Mouse (Mus musculus): ENCODE measurements at regions not wholly inside any gene's neighbourhood (a gene's known extent, or its start where the extent isn't known, plus 50 kb on each side); places are given as distances from the start of the nearest gene placed in this dataset.
A peak's percentile ranks its signal among the peaks of the same experiment; 100 is the strongest.

DNA sequence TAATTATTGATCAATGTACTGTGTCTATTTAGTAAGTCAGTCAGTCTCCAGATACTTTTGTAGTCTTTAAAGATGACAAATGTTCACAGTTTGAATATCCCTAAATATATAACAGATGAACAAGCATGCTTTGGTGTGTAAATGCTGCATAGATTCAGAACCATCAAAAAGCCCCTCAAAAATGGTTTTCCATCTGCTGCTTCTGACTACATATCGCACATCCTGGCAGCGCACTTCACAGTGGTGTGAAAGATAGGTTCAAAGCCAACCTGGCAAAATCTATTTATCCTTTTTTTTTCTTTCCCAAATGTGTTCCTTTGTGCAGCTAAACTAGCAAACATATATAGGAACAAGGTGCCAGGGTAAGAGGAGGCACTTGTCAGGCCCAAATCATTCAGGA is 472.9 kb downstream of the Hsfy2 start:
- no peak for ATAC-seq (ENCODE audit: low FRiP score, low TSS enrichment)
- Histone ChIP-seq H3K27me3 (ENCODE audit: insufficient read depth, low read length) (no peaks in the 10 kb centered on the region), H3K9me3 (ENCODE audit: low read length) (no peaks in the 10 kb centered on the region), H3K4me3 (ENCODE audit: low read length) (no peak overlapping the region), H3K4me2 (replicated peaks; ENCODE audit: low read depth, low read length) (no peak overlapping the region), H3K36me3 (ENCODE audit: insufficient read depth, low read length) (no peaks in the 10 kb centered on the region), H3K9ac (replicated peaks; ENCODE audit: low read length) (no peak overlapping the region), H3K27ac (ENCODE audit: low read length) (no peak overlapping the region), H3K4me1 (ENCODE audit: insufficient read depth, low read length) (no peaks in the 10 kb centered on the region)
- 99% methylated on average over 2 of the region's 2 CpGs for WGBS

- H3K4me1 ChIP-seq (ENCODE audit: insufficient read depth, low read length), result no peaks in the 10 kb centered on the region
- H3K27ac ChIP-seq (ENCODE audit: low read length), result no peak overlapping the region
- H3K27me3 ChIP-seq (ENCODE audit: insufficient read depth, low read length), result no peaks in the 10 kb centered on the region
- no peak overlapping the region for H3K9ac ChIP-seq (replicated peaks; ENCODE audit: low read length)
- H3K4me2 ChIP-seq (replicated peaks; ENCODE audit: low read depth, low read length), result no peak overlapping the region
- H3K4me3 ChIP-seq (ENCODE audit: low read length), result no peak overlapping the region
- H3K9me3 ChIP-seq (ENCODE audit: low read length), result no peaks in the 10 kb centered on the region
- 76% methylated on average over 7 of the region's 7 CpGs for WGBS
- ATAC-seq (ENCODE audit: low FRiP score, low TSS enrichment), result no peak
- H3K36me3 ChIP-seq (ENCODE audit: insufficient read depth, low read length), result no peaks in the 10 kb centered on the region
Observed at GRCm38 (mm10) chr1:56130951-56131350, 506.3 kb downstream of the Hsfy2 start.

DNA sequence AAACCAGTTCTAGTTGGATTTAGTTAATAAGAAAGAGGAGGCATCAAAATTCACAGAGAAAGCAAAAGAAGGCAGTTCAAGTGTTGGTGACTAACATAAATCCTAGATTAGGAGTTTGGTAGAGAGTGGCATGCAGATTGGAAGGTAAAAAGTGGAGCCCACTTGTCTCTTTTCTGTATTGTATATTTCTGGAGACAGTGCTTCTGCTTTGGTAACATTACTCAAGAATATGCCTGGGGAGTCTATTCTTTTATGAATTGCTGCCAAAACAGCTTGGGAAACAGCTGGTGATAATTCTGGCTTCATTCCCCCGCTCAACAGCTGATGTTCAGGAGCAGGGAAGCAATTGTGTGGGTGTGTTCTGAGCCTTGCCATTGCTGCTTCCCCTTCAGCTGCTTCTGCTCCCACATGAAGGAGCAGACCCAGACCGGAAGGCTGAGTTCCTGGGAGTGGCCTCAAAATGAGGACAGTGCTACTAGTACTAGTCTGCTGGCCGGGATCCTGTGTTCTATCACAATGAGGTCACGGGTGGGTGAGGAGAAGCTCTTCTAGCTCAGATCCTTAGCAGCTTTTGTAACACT is 547.9 kb downstream of the Hsfy2 start:
- 53% methylated on average over 4 of the region's 4 CpGs for WGBS
- peak; percentile 65; the same call in 1 of the 2 replicates for ATAC-seq (ENCODE audit: low FRiP score, low TSS enrichment)
- no peaks in the 10 kb centered on the region for H3K36me3 ChIP-seq (ENCODE audit: insufficient read depth, low read length)
- H3K27ac ChIP-seq (ENCODE audit: low read length), result no peak overlapping the region
- no peak overlapping the region for H3K4me3 ChIP-seq (ENCODE audit: low read length)
- H3K27me3 ChIP-seq (ENCODE audit: insufficient read depth, low read length), result no peaks in the 10 kb centered on the region
- H3K4me2 ChIP-seq (replicated peaks; ENCODE audit: low read depth, low read length), result no peak overlapping the region
- H3K4me1 ChIP-seq (ENCODE audit: insufficient read depth, low read length), result no peaks in the 10 kb centered on the region
- no peaks in the 10 kb centered on the region for H3K9me3 ChIP-seq (ENCODE audit: low read length)
- H3K9ac ChIP-seq (replicated peaks; ENCODE audit: low read length), result no peak overlapping the region

DNA sequence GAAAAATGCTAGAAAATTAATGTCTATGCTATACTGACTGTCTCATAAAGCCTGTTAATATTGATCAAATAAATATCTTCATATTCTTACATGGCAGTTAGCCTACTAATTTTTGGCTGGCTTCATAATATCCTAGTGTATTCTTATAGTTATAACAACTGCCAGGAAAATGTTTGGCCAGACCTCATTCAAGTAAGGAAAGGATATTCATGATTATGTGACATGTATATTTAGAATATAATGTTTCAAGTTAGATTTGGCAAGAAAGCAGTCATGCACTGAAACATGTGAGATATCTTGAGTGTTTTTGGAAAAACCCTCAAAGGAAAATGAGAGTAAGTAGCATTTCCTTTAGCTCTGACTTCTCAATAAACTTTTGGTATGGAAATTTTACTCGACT is 548.9 kb downstream of the Hsfy2 start:
- ATAC-seq (ENCODE audit: low FRiP score, low TSS enrichment), result no peak

DNA sequence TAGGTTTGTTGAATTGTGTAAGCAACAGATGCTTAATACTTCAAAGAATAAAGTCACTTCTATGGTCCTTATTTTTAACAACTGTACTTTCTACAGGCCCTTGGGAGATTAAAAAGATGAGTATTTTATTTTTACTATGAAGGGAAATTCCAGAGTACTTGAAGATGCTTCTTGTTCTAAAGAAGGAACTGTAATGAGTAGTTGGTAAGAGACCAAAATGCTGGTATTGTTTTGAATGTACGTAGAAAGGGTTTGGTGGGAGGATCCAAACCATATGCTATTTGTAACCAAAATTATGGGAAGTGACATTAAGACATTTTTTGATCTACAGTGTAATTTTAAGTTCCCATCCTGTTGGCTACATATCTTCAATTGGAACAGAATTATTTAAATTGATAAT is 560.5 kb downstream of the Hsfy2 start:
- H3K27me3 ChIP-seq (ENCODE audit: insufficient read depth, low read length), result no peaks in the 10 kb centered on the region
- H3K4me2 ChIP-seq (replicated peaks; ENCODE audit: low read depth, low read length), result no peak overlapping the region
- H3K4me3 ChIP-seq (ENCODE audit: low read length), result no peak overlapping the region
- no peak overlapping the region for H3K9ac ChIP-seq (replicated peaks; ENCODE audit: low read length)
- no peak overlapping the region for H3K27ac ChIP-seq (ENCODE audit: low read length)
- H3K9me3 ChIP-seq (ENCODE audit: low read length), result no peaks in the 10 kb centered on the region
- H3K4me1 ChIP-seq (ENCODE audit: insufficient read depth, low read length), result no peaks in the 10 kb centered on the region
- 81% methylated on average over 1 of the region's 1 CpGs for WGBS
- no peak for ATAC-seq (ENCODE audit: low FRiP score, low TSS enrichment)
- no peaks in the 10 kb centered on the region for H3K36me3 ChIP-seq (ENCODE audit: insufficient read depth, low read length)

More for the DNA sequence above, 548.9 kb downstream of the Hsfy2 start:
- Histone ChIP-seq H3K27ac (ENCODE audit: low read length) (no peak overlapping the region), H3K4me2 (replicated peaks; ENCODE audit: low read depth, low read length) (no peak overlapping the region), H3K4me3 (ENCODE audit: low read length) (no peak overlapping the region), H3K36me3 (ENCODE audit: insufficient read depth, low read length) (no peaks in the 10 kb centered on the region), H3K4me1 (ENCODE audit: insufficient read depth, low read length) (no peaks in the 10 kb centered on the region), H3K27me3 (ENCODE audit: insufficient read depth, low read length) (no peaks in the 10 kb centered on the region), H3K9me3 (ENCODE audit: low read length) (no peaks in the 10 kb centered on the region), H3K9ac (replicated peaks; ENCODE audit: low read length) (no peak overlapping the region)
- WGBS, result 59% methylated on average over 1 of the region's 1 CpGs

DNA sequence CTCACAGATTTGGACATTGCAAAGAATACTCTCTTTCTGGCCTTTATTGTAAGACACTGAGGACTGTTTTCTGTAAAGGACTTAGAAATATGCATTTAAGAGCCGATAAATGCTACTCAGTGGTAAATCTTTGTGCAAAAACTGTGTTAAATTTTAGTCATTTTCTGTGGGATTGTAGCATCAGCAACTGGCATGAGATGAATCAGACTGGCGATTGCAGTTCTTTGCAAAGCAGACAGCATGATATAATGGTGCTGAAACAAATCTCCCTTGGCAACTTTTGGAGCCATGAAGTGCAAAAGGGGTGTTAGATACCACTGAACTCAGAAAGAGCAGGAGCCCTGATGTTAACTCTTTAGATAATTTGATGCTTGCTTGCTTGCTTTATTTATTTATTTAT is 565.0 kb downstream of the Hsfy2 start:
- no peaks in the 10 kb centered on the region for H3K36me3 ChIP-seq (ENCODE audit: insufficient read depth, low read length)
- H3K4me2 ChIP-seq (replicated peaks; ENCODE audit: low read depth, low read length), result no peak overlapping the region
- no peak overlapping the region for H3K27ac ChIP-seq (ENCODE audit: low read length)
- 91% methylated on average over 2 of the region's 2 CpGs for WGBS
- H3K4me1 ChIP-seq (ENCODE audit: insufficient read depth, low read length), result no peaks in the 10 kb centered on the region
- H3K4me3 ChIP-seq (ENCODE audit: low read length), result no peak overlapping the region
- H3K9ac ChIP-seq (replicated peaks; ENCODE audit: low read length), result no peak overlapping the region
- H3K9me3 ChIP-seq (ENCODE audit: low read length), result no peaks in the 10 kb centered on the region
- ATAC-seq (ENCODE audit: low FRiP score, low TSS enrichment), result no peak
- H3K27me3 ChIP-seq (ENCODE audit: insufficient read depth, low read length), result no peaks in the 10 kb centered on the region

DNA sequence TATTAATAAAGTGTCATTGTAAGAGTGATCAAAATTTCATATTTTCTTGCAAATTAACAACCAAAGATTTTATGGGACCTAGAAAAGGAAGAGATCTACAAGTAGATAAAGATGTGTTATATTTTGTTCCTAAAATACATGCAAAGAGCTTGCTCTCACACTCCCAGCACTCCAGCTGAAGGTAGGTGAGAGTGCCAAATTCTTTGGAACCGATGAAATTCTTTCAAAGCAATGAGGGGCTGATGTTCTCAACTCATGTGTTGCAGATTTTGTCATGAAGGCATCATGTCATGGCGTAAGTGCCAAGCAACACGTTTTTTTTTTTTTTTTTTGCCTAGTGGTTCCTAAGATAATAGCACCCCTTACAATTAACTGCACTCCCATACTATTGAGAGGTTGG is 573.8 kb downstream of the Hsfy2 start:
- Histone ChIP-seq H3K27me3 (ENCODE audit: insufficient read depth, low read length) (no peaks in the 10 kb centered on the region), H3K4me1 (ENCODE audit: insufficient read depth, low read length) (no peaks in the 10 kb centered on the region), H3K4me3 (ENCODE audit: low read length) (no peak overlapping the region), H3K9ac (replicated peaks; ENCODE audit: low read length) (no peak overlapping the region), H3K27ac (ENCODE audit: low read length) (no peak overlapping the region), H3K4me2 (replicated peaks; ENCODE audit: low read depth, low read length) (no peak overlapping the region), H3K36me3 (ENCODE audit: insufficient read depth, low read length) (no peaks in the 10 kb centered on the region), H3K9me3 (ENCODE audit: low read length) (no peaks in the 10 kb centered on the region)
- 78% methylated on average over 3 of the region's 3 CpGs for WGBS
- ATAC-seq (ENCODE audit: low FRiP score, low TSS enrichment), result no peak

All from kidney, embryonic 16.5 days (tissue).